Mouse (Mus musculus) ovary, postnatal 36 days (tissue): Measurements from ENCODE around the gene Olfr55.
"Not testable (repeated sequence)": the region's sequence is repeated elsewhere in the genome, so short reads cannot be mapped to it uniquely, and the experiment has no call there.

ENCODE experiments used
- DNase-seq: peaks from one replicate; pipeline ENCODE4 v3.0.0; 2022; ENCODE audit warnings: low spot score, mixed read lengths

Gene Olfr55

GRCm38 (mm10) chr17:33168147-33168546 is at the start of gene Olfr55:
TSS of gene Olfr55 (plus strand) at chr17:33168447.
- DNase-seq: not testable (repeated sequence)

GRCm38 (mm10) chr17:33124546-33124945 is 43.7 kb upstream of the Olfr55 start:
- no peak for DNase-seq

- DNase-seq: no peak
Measured at GRCm38 (mm10) chr17:33126257-33126656, 42.0 kb upstream of the Olfr55 start.

GRCm38 (mm10) chr17:33139261-33139820 is 28.9 kb upstream of the Olfr55 start, which contains the start of gene Morc2b:
TSS of gene Morc2b (minus strand) at chr17:33139683.
- DNase-seq: no peak

- DNase-seq: not testable (repeated sequence)
Measured at GRCm38 (mm10) chr17:33191002-33191401, 22.8 kb downstream of the Olfr55 start, which contains the start of gene Olfr239. TSS of gene Olfr239 (plus strand) at chr17:33191302.

GRCm38 (mm10) chr17:33221590-33221989 is 53.3 kb downstream of the Olfr55 start, which contains the start of gene Olfr1564:
TSS of gene Olfr1564 (minus strand) at chr17:33221690.
- DNase-seq: no peak
